Mouse (Mus musculus) liver, embryonic 14 days (tissue): Measurements from ENCODE around the gene Rarg. TPM values are rescaled to one million over a fixed set of nuclear protein-coding genes. Genes with fewer than 3 reads are reported as not detected.

ENCODE experiments used
- polyA plus RNA-seq: library from polyadenylated mRNA; depleted of rRNA; stranded (reverse); fragments of >200 nt; gene quantifications from 2 replicates; pipeline ENCODE4 v1.2.3, GENCODE M21; 2012; rRNA removed

The Rarg gene
- polyA plus RNA-seq = 2.0 and 2.1 TPM in 2 replicates

GRCm38 (mm10) chr15:102257202-102258075, at the start of gene Rarg:
Gene Rarg (minus strand): TSS chr15:102257517.

DNA sequence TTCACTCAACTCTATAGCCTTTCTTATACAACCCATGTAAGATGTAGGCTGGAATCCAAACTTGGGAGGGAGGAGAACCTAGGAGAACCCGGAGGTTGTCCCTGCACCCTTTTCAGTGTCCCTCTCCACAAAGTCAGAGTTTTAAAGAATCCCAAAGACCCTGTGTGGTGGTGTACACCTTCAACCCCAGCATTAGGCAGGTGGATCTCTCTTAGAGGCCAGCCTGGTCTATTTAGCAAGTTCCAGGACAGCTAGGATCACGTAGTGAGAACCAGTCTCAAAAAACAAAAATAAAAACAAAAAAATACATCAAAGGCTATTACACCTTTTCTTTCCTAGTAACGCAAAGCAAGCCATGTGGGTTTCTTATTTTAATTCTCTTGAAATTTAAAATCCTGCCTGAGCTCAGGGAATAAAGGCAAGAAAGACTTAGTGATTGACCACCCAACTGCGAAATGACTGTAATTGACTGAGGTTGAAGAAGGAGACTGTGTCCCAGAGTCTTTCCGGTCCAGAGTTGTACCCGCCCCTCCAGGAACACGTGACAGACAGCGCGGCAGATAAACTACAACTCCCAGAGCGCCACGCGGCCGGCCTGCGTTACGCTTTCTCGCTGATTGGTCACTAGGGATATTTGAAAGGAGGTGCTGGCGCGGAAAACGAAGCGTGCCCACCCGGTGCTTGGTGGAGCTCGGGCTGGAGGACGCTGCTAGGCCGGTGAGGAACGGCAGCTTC, 38.5 kb upstream of the Rarg start, which contains the start of gene Espl1:
Espl1 (plus strand) TSS at position 634 of the 735 bp plus-strand sequence.

GRCm38 (mm10) chr15:102279092-102279782, 21.9 kb upstream of the Rarg start, which contains the start of gene Mfsd5:
Gene Mfsd5 (plus strand): TSS chr15:102279454.

DNA sequence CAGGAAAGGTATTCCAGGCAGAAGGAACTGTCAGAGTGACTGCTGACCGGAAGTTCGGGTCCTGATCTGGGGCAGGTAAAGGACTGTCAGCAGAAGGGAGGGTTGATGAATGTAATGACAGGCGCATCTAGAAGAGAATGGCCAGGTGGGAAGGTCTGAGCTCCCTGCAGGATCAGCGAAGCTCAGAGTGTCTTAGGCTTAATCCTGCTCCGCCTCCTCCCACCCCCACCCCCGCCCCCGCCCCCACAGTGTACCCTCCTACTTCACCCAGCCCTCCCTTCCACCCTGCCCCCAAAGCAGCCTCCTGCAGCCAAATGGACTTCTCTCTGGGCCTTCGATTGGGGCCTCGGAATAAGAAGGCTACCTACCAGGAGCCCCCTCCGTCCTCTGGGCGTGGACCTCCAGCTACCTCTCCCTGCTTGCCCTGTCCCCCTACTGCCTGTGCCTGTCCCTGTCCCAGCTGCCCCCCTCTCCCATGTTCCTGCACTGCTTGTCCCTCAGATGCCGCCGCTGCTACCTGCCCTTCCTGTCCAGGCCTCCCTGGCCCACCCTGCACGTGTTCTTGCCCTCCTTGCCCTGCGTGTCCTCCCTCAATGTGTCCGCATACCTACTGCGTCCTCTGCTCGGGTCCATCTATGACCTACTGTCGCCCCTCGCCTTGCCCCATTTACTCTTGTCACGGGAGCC, 13.1 kb upstream of the Rarg start, which contains the start of gene Gm9918:
Gm9918 (plus strand) TSS at position 290 of the 687 bp plus-strand sequence.

DNA sequence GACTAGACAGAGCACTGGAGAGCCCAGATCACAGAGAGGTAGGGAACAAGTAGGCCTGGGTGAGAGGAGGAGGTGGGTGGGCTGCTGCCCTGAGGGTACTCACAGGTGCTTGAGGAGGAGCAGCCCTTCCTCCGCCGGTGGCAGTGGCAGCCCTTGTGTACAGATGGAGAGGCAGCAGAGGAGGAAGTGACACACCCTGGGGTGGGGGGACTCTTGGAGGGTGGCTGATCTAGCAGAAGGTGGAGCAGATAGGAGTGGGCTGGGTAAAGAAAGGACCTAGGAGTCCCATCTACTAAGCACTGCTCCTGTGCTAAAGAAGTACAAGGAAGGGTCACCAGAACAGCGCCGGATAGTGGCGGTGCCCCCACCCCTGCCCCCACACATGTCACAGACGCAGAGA, 25.6 kb downstream of the Rarg start, which contains the start of gene Itgb7:
Itgb7 (minus strand) TSS at position 197 of the 400 bp plus-strand sequence.

GRCm38 (mm10) chr15:102204674-102205505, 52.4 kb downstream of the Rarg start, which contains the start of gene Csad:
Gene Csad (minus strand): TSS chr15:102204724.

GRCm38 (mm10) chr15:102202971-102203834, 54.1 kb downstream of the Rarg start, which contains the start of gene Zfp740:
Gene Zfp740 (plus strand): TSS chr15:102203249.

Other genes with a start within 250 kb of the Rarg start
- gene Krt18, start 229.3 kb downstream of the Rarg start, polyA plus RNA-seq = 28.2 and 34.2 TPM in 2 replicates
- 72.9 and 76.9 TPM in 2 replicates for gene Eif4b, start 183.7 kb downstream of the Rarg start, polyA plus RNA-seq
- 4.7 and 5.4 TPM in 2 replicates for gene Tns2, start 157.1 kb downstream of the Rarg start, polyA plus RNA-seq
- gene Spryd3, start 121.3 kb downstream of the Rarg start, polyA plus RNA-seq = 12.4 TPM in 2 replicates
- 0.50 and 0.66 TPM in 2 replicates for gene Igfbp6, start 113.2 kb downstream of the Rarg start, polyA plus RNA-seq
- gene Soat2, start 107.0 kb downstream of the Rarg start, polyA plus RNA-seq = 30.7 and 35.5 TPM in 2 replicates
- gene Zfp740, start 54.3 kb downstream of the Rarg start, polyA plus RNA-seq = 15.1 and 17.1 TPM in 2 replicates
- gene Csad, start 52.8 kb downstream of the Rarg start, polyA plus RNA-seq = 15.4 and 20.0 TPM in 2 replicates
- gene Itgb7, start 25.6 kb downstream of the Rarg start, polyA plus RNA-seq = 2.2 and 2.3 TPM in 2 replicates
- 0.03 TPM in 2 replicates for gene Gm9918, start 13.0 kb upstream of the Rarg start, polyA plus RNA-seq
- gene Mfsd5, start 21.9 kb upstream of the Rarg start, polyA plus RNA-seq = 11.1 and 12.9 TPM in 2 replicates
- gene Espl1, start 38.7 kb upstream of the Rarg start, polyA plus RNA-seq = 14.5 and 18.7 TPM in 2 replicates
- 84.4 and 85.9 TPM in 2 replicates for gene Pfdn5, start 68.6 kb upstream of the Rarg start, polyA plus RNA-seq
- gene Myg1, start 74.2 kb upstream of the Rarg start, polyA plus RNA-seq = 27.0 and 31.6 TPM in 2 replicates
- gene Aaas, start 93.3 kb upstream of the Rarg start, polyA plus RNA-seq = 31.9 and 34.2 TPM in 2 replicates
- 0.03 and 0.05 TPM in 2 replicates for gene Sp7, start 109.7 kb upstream of the Rarg start, polyA plus RNA-seq
- gene Sp1, start 148.6 kb upstream of the Rarg start, polyA plus RNA-seq = 10.2 and 11.4 TPM in 2 replicates
- 0.08 and 0.09 TPM in 2 replicates for gene Amhr2, start 187.8 kb upstream of the Rarg start, polyA plus RNA-seq
- 72.5 and 88.4 TPM in 2 replicates for gene Prr13, start 201.5 kb upstream of the Rarg start, polyA plus RNA-seq
- gene Pcbp2, start 213.0 kb upstream of the Rarg start, polyA plus RNA-seq = 197 and 256 TPM in 2 replicates
- not detected in 2 replicates for gene Gm10337, start 246.2 kb upstream of the Rarg start, polyA plus RNA-seq